Mouse (Mus musculus) ES-E14 (cell line): ENCODE data around the gene BC049715. TPM values are rescaled to one million over a fixed set of nuclear protein-coding genes. Genes with fewer than 3 reads are reported as not detected.

Experiments used
- DNase-seq: peaks from one replicate; pipeline ENCODE4 v3.0.0-alpha.2; 2013; ENCODE audit warnings: low read depth, low spot score
- H3K27ac ChIP-seq: 2 replicates; pipeline ENCODE4 v1.5.1; 2012; ENCODE audit warnings: low read depth, mild to moderate bottlenecking, low read length, moderate library complexity, mixed read lengths; ENCODE audit not compliant: poor library complexity, insufficient read depth, severe bottlenecking
- H3K36me3 ChIP-seq: 2 replicates; pipeline ENCODE4 v1.6.1; 2012; ENCODE audit warnings: mild to moderate bottlenecking, low read length, moderate library complexity, mixed read lengths; ENCODE audit not compliant: control insufficient read depth, poor library complexity, insufficient read depth, severe bottlenecking
- H3K4me1 ChIP-seq, 2 experiments: fragments of 150-350 bp in 1 of 2; sonication (generic) in 1 of 2; 2 replicates each; pipeline ENCODE4 v1.6.1; 2012; ENCODE audit warnings: low read length in 2 of 2, mild to moderate bottlenecking in 1 of 2, mixed read lengths in 1 of 2; ENCODE audit not compliant: control insufficient read depth in 2 of 2, insufficient read depth in 2 of 2, poor library complexity in 1 of 2
- H3K4me3 ChIP-seq, 2 experiments: fragments of 150-350 bp in 1 of 2; sonication (generic) in 1 of 2; 2 replicates each; pipeline ENCODE4 v1.5.1; 2012; ENCODE audit warnings: low read length in 2 of 2, low read depth in 1 of 2, mild to moderate bottlenecking in 1 of 2, mixed read lengths in 1 of 2; ENCODE audit not compliant: insufficient read depth in 1 of 2, poor library complexity in 1 of 2, severe bottlenecking in 1 of 2
- H3K9ac ChIP-seq: 2 replicates; pipeline ENCODE4 v1.6.1; 2012; ENCODE audit warnings: low read depth, mild to moderate bottlenecking, low read length, mixed read lengths; ENCODE audit not compliant: poor library complexity, insufficient read depth, severe bottlenecking
- H3K9me3 ChIP-seq: fragments of 150-350 bp; sonication (generic); 2 replicates; pipeline ENCODE4 v1.6.1; 2012; ENCODE audit warnings: low read depth, mild to moderate bottlenecking, low read length; ENCODE audit not compliant: control insufficient read depth, insufficient read depth
- CHD2 ChIP-seq: IDR thresholded peaks from 2 replicates; pipeline ENCODE4 v1.6.1; 2014; ENCODE audit warnings: mild to moderate bottlenecking, low read depth, low read length, inconsistent platforms
- HCFC1 ChIP-seq: IDR thresholded peaks from 2 replicates; pipeline ENCODE4 v1.6.1; 2012; ENCODE audit warnings: low read length, inconsistent platforms, borderline replicate concordance; ENCODE audit not compliant: insufficient read depth
- MAFK ChIP-seq: IDR thresholded peaks from 2 replicates; pipeline ENCODE4 v1.6.1; 2014; ENCODE audit warnings: mild to moderate bottlenecking, low read depth, low read length, inconsistent platforms; ENCODE audit not compliant: insufficient read depth
- ZC3H11A ChIP-seq: IDR thresholded peaks from 2 replicates; pipeline ENCODE4 v1.6.1; 2012; ENCODE audit warnings: low read depth, mild to moderate bottlenecking, inconsistent platforms, low read length, borderline replicate concordance
- ZNF384 ChIP-seq: IDR thresholded peaks from 2 replicates; pipeline ENCODE4 v1.6.1; 2012; ENCODE audit warnings: low read depth, low read length, inconsistent platforms
- in situ Hi-C, 2 experiments: fragments of 600-800 bp; cut with MboI; formaldehyde crosslinking; loops; one replicate each; pipeline ENCODE4 v1.15.1; 2025; ENCODE audit warnings: low sequenced_read_pairs in 2 of 2, inconsistent platforms in 1 of 2; ENCODE audit not compliant: unreplicated experiment in 2 of 2
- total RNA-seq: library from RNA; depleted of rRNA; stranded (reverse); fragments of 300-350 nt; gene quantifications from 2 replicates; pipeline ENCODE4 v1.2.3, GENCODE M21; 2012

Gene BC049715
- total RNA-seq, 1 experiment: 1.2 TPM

DNA sequence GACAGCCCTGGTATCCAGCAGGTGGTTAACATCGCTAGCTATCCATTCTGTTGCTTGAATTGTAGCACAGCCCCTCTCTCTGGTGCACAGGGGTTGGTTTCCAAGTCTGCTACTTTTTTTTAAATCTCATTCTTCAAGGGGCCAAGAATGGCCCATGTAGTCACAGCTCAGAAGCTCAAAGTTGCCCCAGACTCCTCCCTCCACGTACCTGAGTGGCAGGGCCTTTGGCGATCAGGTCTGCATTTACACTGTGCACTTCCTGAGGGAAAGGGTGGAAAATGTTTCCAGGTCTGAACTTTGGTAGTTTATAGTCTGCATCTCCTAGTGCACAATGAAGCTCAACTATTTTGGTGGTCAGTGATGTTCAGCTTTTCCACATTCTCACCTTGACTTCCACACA is 19.8 kb downstream of the BC049715 start:
- no peak for TF ChIP-seq ZNF384
- TF ChIP-seq HCFC1: no peak
- TF ChIP-seq CHD2: no peak
- no peak for TF ChIP-seq MAFK
- no peak for TF ChIP-seq ZC3H11A
- in situ Hi-C loops: no loop called here
- no peak for DNase-seq

GRCm38 (mm10) chr6:136847790-136848189 is 20.4 kb downstream of the BC049715 start:
- H3K4me1 ChIP-seq: no peaks in the 10 kb centered on the region; a peak in 1 of 4 replicates
- H3K27ac ChIP-seq: no peak overlapping the region
- H3K9ac ChIP-seq: no peak overlapping the region
- no peaks in the 10 kb centered on the region for H3K36me3 ChIP-seq
- TF ChIP-seq ZC3H11A (no peak), CHD2 (no peak), ZNF384 (no peak), MAFK (no peak), HCFC1 (no peak)
- in situ Hi-C loops: no loop called here
- no peak overlapping the region for H3K4me3 ChIP-seq
- no peaks in the 10 kb centered on the region for H3K9me3 ChIP-seq
- DNase-seq: peak; percentile 64

More for the DNA sequence above, 19.8 kb downstream of the BC049715 start:
- Histone ChIP-seq H3K4me1 (peaks cover 0 to 3% of the 10 kb centered on the region in 2 experiments; a peak in 1 of 4 replicates), H3K9me3 (no peaks in the 10 kb centered on the region), H3K27ac (no peak overlapping the region), H3K4me3 (no peak overlapping the region), H3K36me3 (no peaks in the 10 kb centered on the region), H3K9ac (no peak overlapping the region)

GRCm38 (mm10) chr6:136848399-136848798 is 21.0 kb downstream of the BC049715 start:
- Histone ChIP-seq H3K27ac (no peak overlapping the region), H3K36me3 (no peaks in the 10 kb centered on the region), H3K4me1 (no peaks in the 10 kb centered on the region; a peak in 1 of 4 replicates), H3K9ac (no peak overlapping the region), H3K4me3 (no peak overlapping the region), H3K9me3 (no peaks in the 10 kb centered on the region)
- no peak for DNase-seq
- no peak for TF ChIP-seq ZNF384
- TF ChIP-seq MAFK: no peak
- TF ChIP-seq HCFC1: no peak
- TF ChIP-seq ZC3H11A: no peak
- in situ Hi-C loops: no loop called here

DNA sequence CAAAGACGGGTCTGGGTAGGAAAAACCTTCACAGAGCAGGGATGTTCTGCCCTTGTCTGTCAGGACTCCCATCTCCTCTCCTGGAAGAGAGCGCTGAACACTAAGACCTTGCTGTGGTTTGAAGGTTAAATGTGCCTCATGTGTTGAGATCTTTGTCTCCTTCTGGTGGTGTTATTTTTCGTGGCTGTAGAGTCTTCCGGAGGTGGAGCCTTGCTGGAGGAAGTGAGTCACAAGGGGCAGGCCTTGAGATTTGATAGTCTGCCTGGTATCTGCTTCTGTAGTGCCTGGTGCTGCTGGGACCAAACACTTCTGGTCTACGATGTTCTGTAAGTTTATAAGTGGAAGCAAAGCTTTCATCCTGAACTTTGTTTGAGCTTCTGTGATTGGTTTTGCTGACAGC is 21.5 kb downstream of the BC049715 start:
- in situ Hi-C loops: no loop called here
- Histone ChIP-seq H3K27ac (no peak overlapping the region), H3K4me1 (no peaks in the 10 kb centered on the region; a peak in 1 of 4 replicates), H3K9me3 (no peaks in the 10 kb centered on the region), H3K4me3 (no peak overlapping the region), H3K9ac (no peak overlapping the region), H3K36me3 (no peaks in the 10 kb centered on the region)
- TF ChIP-seq HCFC1 (no peak), ZNF384 (no peak), CHD2 (no peak), MAFK (no peak), ZC3H11A (no peak)
- DNase-seq: no peak

GRCm38 (mm10) chr6:136850267-136850666 is 22.8 kb downstream of the BC049715 start:
- no peak overlapping the region for H3K9ac ChIP-seq
- no peak for DNase-seq
- in situ Hi-C loops: no loop called here
- no peaks in the 10 kb centered on the region for H3K36me3 ChIP-seq
- no peaks in the 10 kb centered on the region; a peak in 1 of 4 replicates for H3K4me1 ChIP-seq
- no peak overlapping the region for H3K27ac ChIP-seq
- no peak overlapping the region for H3K4me3 ChIP-seq
- no peaks in the 10 kb centered on the region for H3K9me3 ChIP-seq
- no peak for TF ChIP-seq HCFC1
- TF ChIP-seq CHD2: no peak
- no peak for TF ChIP-seq MAFK
- no peak for TF ChIP-seq ZNF384
- no peak for TF ChIP-seq ZC3H11A
